Mouse (Mus musculus): Measurements from ENCODE around the gene Tacr2. TPM values are rescaled to one million over a fixed set of nuclear protein-coding genes. Genes with fewer than 3 reads are reported as not detected.

The Tacr2 gene
- polyA plus RNA-seq, 1 experiment from 2014 or later: not detected

DNA sequence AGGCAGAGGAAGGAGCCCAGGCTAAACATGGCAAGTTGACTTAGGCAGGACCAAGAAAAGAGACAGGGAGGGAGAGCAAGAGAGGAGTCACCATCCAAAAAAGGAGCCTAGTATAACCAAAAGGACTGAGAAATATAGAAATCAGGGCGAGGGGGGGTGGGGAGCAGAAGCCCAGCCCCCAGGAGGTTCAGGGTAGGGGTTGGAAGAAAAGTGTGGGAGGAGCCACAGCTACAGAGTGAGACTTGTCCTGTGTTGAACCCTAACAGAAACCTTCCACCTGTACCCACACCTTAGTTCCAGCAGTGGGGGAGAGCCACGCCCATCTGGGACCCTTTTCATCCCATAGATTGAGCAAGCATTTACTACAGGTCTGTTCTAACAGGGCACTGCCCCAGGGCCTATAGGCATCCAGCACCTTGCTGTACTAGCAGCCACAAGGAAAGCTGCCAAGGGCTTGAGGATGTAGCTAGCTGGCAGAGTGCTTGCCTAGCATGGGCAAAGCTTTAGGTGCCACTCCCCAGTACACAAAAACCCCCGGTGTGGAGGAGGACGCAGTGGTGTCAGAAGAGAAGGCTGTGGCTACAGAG lies 31.1 kb downstream of the Tacr2 start:
- H3K27ac ChIP-seq: no peak overlapping the region
- peaks cover 15% of the 10 kb centered on the region; the same call in 1 of the 2 replicates for H3K4me1 ChIP-seq
- no peaks in the 10 kb centered on the region for H3K27me3 ChIP-seq (ENCODE audit: insufficient read depth, poor library complexity, severe bottlenecking)
- no peak for DNase-seq (ENCODE audit: low spot score)
- H3K9me3 ChIP-seq: no peaks in the 10 kb centered on the region
- H3K4me3 ChIP-seq: no peak overlapping the region
- peaks cover 88% of the 10 kb centered on the region for H3K36me3 ChIP-seq
- WGBS: 80% methylated on average over 4 of the region's 4 CpGs

DNA sequence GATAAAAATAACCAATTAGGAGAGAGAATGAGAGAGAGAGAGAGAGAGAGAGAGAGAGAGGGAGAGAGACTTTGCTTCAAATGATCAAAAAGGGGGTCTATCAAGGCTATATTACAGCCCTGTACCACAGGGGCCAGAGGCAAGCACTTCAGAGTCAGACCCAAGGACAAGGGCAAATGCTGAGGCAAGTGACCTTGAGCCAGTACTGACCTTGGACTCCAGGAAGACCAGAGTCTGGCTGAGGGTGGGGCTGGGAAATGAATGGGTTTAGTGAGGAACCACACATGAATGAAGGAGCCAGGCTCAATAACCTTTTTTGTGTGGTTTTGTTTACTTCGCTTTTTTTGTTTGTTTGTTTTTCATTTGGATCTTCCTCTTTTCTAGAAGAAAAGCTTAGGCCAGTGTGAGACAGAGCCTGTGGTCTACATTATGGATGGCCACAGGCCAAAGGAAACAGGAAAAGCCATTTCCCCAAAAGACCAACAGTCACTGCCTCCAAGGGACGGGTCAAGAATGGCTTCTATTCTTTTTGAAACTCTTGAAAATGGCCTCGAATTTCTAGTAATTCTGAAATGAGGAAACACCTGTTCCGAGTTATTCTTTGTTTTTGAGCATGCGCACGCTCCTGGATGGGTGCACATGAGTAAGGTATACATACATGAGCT lies 35.4 kb downstream of the Tacr2 start:
- Histone ChIP-seq H3K4me1 (peaks cover 15% of the 10 kb centered on the region; the same call in 1 of the 2 replicates), H3K4me3 (no peak overlapping the region), H3K27me3 (ENCODE audit: insufficient read depth, poor library complexity, severe bottlenecking) (no peaks in the 10 kb centered on the region), H3K36me3 (peaks cover 85% of the 10 kb centered on the region), H3K9me3 (no peaks in the 10 kb centered on the region), H3K27ac (peak overlapping the region; percentile 75)
- WGBS: 76% methylated on average over 6 of the region's 6 CpGs
- no peak for DNase-seq (ENCODE audit: low spot score)

DNA sequence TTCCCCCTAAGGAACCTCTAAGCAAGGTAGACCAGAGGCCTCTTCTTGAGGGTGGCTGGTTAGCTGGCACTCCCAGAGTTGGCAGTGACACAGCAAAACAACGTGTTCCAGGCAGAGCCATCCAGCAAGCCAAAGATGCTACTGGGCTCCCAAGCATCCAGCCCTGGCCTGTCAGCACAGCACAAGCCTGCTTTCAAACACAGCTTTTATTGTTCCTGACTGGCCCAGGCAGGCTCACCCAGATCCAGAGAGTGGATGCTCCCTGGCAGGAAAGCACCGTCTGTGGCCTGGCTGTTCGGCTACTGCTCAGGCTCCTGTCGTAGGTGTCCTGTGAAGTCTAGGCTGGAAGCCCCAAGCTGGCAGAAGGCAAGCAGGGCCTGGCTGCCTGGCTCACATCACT lies 41.9 kb downstream of the Tacr2 start:
- H3K27ac ChIP-seq: no peak overlapping the region
- no peaks in the 10 kb centered on the region for H3K9me3 ChIP-seq
- H3K4me1 ChIP-seq: no peaks in the 10 kb centered on the region
- H3K4me3 ChIP-seq: no peak overlapping the region
- 84% methylated on average over 4 of the region's 4 CpGs for WGBS
- no peak for DNase-seq (ENCODE audit: low spot score)
- H3K36me3 ChIP-seq: peaks cover 99% of the 10 kb centered on the region
- no peaks in the 10 kb centered on the region for H3K27me3 ChIP-seq (ENCODE audit: insufficient read depth, poor library complexity, severe bottlenecking)

DNA sequence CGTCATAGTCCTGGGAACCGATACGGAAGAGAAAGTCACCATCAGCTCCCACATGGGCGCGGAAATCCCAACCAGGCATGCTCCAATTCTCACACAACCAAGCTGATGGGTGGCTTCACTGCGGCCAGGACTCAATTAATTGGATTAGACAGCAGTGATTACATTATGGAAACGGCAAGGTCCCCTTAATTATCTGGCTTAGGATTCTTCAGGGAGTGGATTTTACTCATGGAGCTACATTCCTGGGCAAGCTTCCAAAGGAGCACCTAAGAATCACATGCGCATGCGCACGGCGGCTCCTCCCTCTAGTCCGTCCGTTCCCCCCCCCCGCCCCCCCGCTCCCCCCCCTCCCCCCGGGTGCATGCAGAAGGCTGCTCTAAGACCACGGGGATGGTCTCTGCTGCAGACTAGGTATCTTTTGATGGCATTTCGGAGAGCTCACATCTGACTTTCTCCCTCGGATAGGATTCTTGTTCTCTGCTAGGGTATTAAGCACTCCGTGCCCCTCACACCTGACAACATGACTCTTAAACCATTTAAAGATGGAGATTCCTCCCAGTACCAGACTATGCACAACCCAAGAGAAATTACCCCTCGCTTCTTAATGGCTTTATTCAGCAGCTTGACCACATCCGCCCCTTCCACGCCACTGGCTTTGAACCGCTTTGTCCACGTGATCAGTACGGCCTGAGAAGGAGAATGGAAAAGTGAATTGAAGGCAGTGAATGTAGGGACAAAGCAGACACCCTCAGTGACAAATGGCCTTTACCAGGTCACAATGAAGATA lies 44.0 kb downstream of the Tacr2 start:
- Histone ChIP-seq H3K4me1 (peaks cover 3% of the 10 kb centered on the region; the same call in 1 of the 2 replicates), H3K4me3 (no peak overlapping the region), H3K36me3 (peaks cover 90% of the 10 kb centered on the region), H3K27ac (no peak overlapping the region), H3K9me3 (no peaks in the 10 kb centered on the region), H3K27me3 (ENCODE audit: insufficient read depth, poor library complexity, severe bottlenecking) (no peaks in the 10 kb centered on the region)
- 77% methylated on average over 21 of the region's 26 CpGs for WGBS
- no peak for DNase-seq (ENCODE audit: low spot score)

DNA sequence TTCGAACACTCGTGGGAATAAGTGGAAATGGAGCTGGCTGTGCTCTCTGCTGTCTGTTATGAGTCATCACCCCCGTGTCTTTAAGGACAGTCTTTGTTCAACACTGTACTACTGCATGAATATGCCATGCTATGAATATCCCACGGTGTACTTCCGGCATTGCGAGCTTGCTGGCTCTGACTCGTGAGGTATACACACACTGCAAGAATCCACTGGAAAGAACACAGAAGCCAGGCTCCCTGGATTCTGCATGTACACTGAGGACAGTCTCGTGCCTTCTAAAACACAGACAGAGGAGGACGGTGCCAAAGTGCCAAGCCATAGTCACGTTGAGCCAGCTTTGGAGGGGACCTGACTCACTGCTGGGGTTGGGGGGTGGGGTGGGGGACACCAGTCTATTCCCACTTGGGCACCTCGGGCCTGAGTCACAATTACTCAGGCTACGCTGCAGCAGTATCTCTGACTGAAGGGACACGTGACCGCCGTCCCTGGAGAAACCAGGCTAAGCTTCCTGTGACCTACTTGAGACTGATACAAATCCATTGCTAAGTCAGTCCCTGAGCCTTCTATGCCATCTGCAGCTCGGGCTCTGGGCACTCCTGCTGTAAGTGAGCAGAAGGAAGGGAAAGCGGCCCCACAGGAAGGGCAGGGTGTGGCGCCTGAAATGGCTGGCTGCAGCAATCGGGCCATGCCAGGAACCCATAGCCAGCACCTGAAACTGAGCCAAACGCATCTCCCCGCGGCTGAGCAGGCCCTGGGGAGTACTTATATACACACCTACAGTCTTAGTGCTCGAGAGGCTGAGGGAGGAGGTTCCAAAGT lies 48.0 kb downstream of the Tacr2 start:
- Histone ChIP-seq H3K27ac (no peak overlapping the region), H3K4me1 (peaks cover 9% of the 10 kb centered on the region; the same call in 1 of the 2 replicates), H3K27me3 (ENCODE audit: insufficient read depth, poor library complexity, severe bottlenecking) (no peaks in the 10 kb centered on the region), H3K9me3 (no peaks in the 10 kb centered on the region), H3K36me3 (peaks cover 87% of the 10 kb centered on the region), H3K4me3 (no peak overlapping the region)
- DNase-seq (ENCODE audit: low spot score): no peak
- 82% methylated on average over 23 of the region's 23 CpGs for WGBS

DNA sequence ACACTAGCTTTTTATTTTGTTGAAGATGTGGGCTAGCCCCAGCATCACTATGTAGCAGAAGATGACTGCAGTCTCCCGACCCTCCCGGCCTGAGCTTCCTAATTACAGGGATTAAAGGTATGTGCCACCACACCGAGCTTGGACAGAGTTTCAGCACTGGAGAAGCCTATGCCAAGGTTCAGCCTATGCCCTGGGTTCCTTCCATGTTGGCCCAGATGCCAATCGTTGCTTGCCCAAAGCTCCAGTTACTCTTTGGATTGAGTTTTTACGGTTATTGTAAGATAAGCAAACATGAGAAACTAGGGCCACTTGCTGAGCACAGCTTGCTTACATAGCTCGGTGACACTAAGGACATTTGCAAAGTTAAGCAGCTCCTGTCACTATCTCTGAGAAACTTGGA lies 52.9 kb downstream of the Tacr2 start:
- Histone ChIP-seq H3K4me1 (peaks cover 20% of the 10 kb centered on the region), H3K4me3 (no peak overlapping the region), H3K27me3 (ENCODE audit: insufficient read depth, poor library complexity, severe bottlenecking) (no peaks in the 10 kb centered on the region), H3K9me3 (no peaks in the 10 kb centered on the region), H3K27ac (no peak overlapping the region), H3K36me3 (peaks cover 82% of the 10 kb centered on the region)
- no peak for DNase-seq (ENCODE audit: low spot score)
- 83% methylated on average over 6 of the region's 6 CpGs for WGBS

DNA sequence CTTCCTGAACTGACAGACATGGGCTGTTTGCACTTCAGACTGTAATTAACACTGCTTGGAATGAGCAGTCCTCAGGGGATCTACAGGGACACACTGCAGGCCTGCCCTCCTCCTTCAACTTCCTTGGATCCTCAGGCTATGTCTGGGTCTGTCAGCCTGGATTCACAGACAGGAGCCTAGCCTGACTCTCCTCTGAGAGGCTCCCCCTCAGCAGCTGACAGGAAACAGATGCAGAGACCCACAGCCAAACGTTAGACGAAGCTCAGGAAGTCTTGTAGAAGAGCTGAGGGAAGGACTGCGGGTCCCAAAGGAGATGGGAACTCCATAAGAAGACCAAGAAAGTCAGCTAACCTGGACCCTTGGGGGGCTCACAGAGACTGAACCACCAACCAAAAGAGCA lies 54.2 kb downstream of the Tacr2 start:
- Histone ChIP-seq H3K27ac (0 out of 2 replicates have a peak overlapping the region, but pooled peaks have one; percentile 3), H3K36me3 (peaks cover 84% of the 10 kb centered on the region), H3K4me1 (peaks cover 22% of the 10 kb centered on the region), H3K4me3 (no peak overlapping the region), H3K9me3 (no peaks in the 10 kb centered on the region), H3K27me3 (ENCODE audit: insufficient read depth, poor library complexity, severe bottlenecking) (no peaks in the 10 kb centered on the region)
- 27% methylated on average over 3 of the region's 3 CpGs for WGBS
- no peak for DNase-seq (ENCODE audit: low spot score)

DNA sequence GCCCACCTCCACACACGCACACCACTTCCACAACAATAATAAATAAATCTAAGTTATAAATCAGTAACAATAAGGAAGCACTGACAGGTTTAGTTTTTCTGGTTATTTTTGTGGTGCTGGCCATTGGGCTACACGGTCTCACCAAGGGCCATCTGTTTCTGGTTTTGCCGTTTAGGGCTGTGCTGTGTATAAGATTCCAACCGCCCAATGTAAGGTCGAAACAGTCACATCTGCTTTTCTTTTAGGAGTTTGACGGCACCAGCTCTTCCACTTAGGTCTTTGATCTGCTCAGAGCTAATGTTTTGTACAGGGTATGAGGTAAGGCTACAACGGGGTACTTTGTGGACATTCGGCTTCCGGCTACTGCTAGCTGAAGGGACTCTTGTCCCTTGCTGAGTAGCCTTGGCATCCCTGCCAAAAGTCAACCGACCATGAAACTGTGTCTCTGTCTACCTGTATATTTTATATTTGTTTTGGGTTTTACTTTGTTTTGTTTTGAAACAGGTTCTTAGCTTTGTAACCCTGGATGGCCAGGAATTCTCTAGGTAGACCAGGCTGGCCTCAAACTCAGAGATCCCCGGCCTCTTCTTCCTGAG lies 56.8 kb downstream of the Tacr2 start:
- Histone ChIP-seq H3K4me1 (peaks cover 31% of the 10 kb centered on the region), H3K27me3 (ENCODE audit: insufficient read depth, poor library complexity, severe bottlenecking) (no peaks in the 10 kb centered on the region), H3K4me3 (no peak overlapping the region), H3K36me3 (peaks cover 77% of the 10 kb centered on the region), H3K27ac (no peak overlapping the region), H3K9me3 (no peaks in the 10 kb centered on the region)
- WGBS: 89% methylated on average over 11 of the region's 11 CpGs
- DNase-seq (ENCODE audit: low spot score): no peak

DNA sequence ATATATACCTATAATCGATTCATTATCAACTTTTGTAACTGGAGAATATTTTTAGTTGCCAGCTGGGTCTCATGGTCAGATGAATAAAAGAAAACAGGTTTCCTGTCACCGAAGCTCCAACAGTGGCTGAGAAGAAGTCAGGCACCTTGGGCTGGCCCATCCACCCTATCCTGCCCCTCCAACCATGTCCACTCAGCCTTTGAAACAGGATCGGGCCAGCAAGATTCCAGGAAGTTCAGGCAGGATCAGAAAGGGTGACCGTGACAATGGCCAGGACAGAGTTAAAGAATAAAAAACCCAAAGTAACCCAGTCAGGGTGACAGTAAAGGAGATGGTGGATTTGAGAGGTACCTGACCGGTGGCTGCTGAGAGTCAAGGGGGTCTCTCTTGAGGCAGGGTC lies 57.4 kb downstream of the Tacr2 start:
- peaks cover 37% of the 10 kb centered on the region for H3K4me1 ChIP-seq
- 0 out of 2 replicates have a peak overlapping the region, but pooled peaks have one; percentile 10 for H3K27ac ChIP-seq
- H3K27me3 ChIP-seq (ENCODE audit: insufficient read depth, poor library complexity, severe bottlenecking): no peaks in the 10 kb centered on the region
- H3K9me3 ChIP-seq: no peaks in the 10 kb centered on the region
- no peak overlapping the region for H3K4me3 ChIP-seq
- peaks cover 74% of the 10 kb centered on the region for H3K36me3 ChIP-seq
- 86% methylated on average over 5 of the region's 5 CpGs for WGBS
- no peak for DNase-seq (ENCODE audit: low spot score)

DNA sequence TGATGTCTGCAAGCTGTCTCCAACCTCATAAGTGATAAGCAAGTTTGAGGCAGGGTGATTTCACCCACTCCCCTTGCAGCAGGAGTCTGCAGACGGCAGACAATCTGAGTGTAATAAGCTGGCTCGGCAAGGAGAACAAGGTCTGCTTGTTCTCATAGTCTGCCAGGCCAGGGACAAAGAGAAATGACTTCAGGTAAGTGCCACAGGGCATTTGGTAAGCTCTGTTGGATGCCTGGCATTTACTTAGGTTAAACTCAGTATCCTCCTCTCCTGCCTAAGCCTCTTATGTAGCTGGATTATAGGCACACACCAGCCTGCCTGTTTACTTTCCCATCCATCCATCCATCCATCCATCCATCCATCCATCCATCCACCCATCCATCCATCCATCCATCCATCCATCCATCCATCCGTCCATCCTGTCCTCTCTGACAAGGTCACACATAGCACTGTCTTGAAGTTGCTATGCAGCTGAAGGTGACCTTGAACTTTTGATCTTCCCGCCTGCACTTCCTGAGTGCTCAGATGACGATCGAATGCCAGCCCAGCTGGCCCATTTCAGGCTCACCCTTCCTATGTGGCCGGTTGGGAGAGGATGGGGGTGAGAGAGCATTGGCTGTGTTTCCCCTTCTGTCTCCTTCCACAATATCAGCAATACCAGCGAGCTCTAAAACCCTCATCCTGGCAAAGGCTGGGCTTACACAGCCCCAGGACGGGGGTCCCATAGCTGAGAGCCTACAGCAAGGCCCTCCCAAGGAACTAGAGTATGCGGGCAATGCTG lies 58.2 kb downstream of the Tacr2 start:
- H3K27ac ChIP-seq: peak overlapping the region; percentile 69; the same call in 1 of the 2 replicates
- peaks cover 38% of the 10 kb centered on the region for H3K4me1 ChIP-seq
- H3K36me3 ChIP-seq: peaks cover 76% of the 10 kb centered on the region
- H3K27me3 ChIP-seq (ENCODE audit: insufficient read depth, poor library complexity, severe bottlenecking): no peaks in the 10 kb centered on the region
- H3K4me3 ChIP-seq: no peak overlapping the region
- no peaks in the 10 kb centered on the region for H3K9me3 ChIP-seq
- 77% methylated on average over 10 of the region's 10 CpGs for WGBS
- no peak for DNase-seq (ENCODE audit: low spot score)

DNA sequence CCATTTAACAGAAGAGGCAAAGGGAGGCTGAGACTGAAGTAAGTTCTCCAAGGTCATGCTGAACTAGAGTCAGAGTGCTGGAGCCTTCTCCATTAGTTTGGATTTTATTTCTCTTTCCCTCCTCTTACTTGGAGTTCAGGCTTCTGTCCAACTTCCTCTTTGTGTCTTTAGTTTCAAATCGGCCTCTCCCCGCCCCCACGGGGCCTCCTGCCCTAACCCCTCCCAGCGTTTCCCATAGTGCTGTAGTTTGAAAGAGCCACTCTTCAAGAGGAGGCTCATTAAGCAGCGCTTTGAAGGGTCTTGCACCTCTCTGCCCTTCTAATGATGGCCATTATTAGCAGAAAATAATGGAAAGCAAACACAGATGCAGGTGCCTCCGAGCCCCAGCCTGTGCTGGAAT lies 59.2 kb downstream of the Tacr2 start:
- Histone ChIP-seq H3K27ac (no peak overlapping the region), H3K4me1 (peaks cover 41% of the 10 kb centered on the region), H3K27me3 (ENCODE audit: insufficient read depth, poor library complexity, severe bottlenecking) (no peaks in the 10 kb centered on the region), H3K9me3 (no peaks in the 10 kb centered on the region), H3K4me3 (no peak overlapping the region), H3K36me3 (peaks cover 81% of the 10 kb centered on the region)
- DNase-seq (ENCODE audit: low spot score): no peak
- WGBS: 67% methylated on average over 6 of the region's 6 CpGs

DNA sequence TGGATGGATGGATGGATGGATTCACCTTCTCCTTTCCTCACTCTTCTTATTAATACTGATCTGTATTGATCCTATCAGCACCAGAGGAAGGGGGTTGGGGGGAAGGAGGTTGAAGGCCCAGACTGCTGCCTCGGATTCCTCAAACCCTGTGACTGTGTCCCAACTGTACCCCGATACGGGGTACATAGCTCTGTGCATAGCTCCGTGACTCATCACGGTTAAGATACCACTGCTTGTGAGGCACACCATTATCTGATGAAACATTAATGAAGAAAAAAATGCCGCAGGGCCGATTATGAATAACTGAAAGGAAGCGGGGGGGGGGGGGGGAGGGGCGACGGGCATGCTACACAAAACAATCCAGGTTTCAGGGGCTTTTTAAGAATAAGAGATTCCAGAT lies 60.9 kb downstream of the Tacr2 start:
- Histone ChIP-seq H3K9me3 (no peaks in the 10 kb centered on the region), H3K27ac (peak overlapping the region; percentile 75; the same call in 1 of the 2 replicates), H3K4me3 (no peak overlapping the region), H3K4me1 (peaks cover 49% of the 10 kb centered on the region), H3K36me3 (peaks cover 65% of the 10 kb centered on the region), H3K27me3 (ENCODE audit: insufficient read depth, poor library complexity, severe bottlenecking) (no peaks in the 10 kb centered on the region)
- no peak for DNase-seq (ENCODE audit: low spot score)
- WGBS: 86% methylated on average over 10 of the region's 10 CpGs

Data from heart, embryonic 10.5 days (tissue).